Mouse (Mus musculus) MEL (cell line): ENCODE results near the gene Fam234b. TPM values are rescaled to one million over a fixed set of nuclear protein-coding genes. Genes with fewer than 3 reads are reported as not detected.

ENCODE experiments used
- DNase-seq: peaks from one replicate; pipeline ENCODE4 v3.0.0; 2011; ENCODE audit warnings: low read depth, low spot score
- H3K27ac ChIP-seq: 2 replicates; pipeline ENCODE4 v1.5.1; 2012; ENCODE audit warnings: low read depth, mild to moderate bottlenecking, control low read depth, low read length, moderate library complexity; ENCODE audit not compliant: control insufficient read depth
- H3K27me3 ChIP-seq, 2 experiments: fragments of 150-350 bp in 1 of 2; sonication (generic) in 1 of 2; 2 replicates each; pipeline ENCODE4 v1.6.1; 2012; ENCODE audit warnings: low read length in 2 of 2, mild to moderate bottlenecking in 2 of 2, improper control_type of control experiment in 1 of 2, moderate library complexity in 1 of 2; ENCODE audit not compliant: insufficient read depth in 2 of 2, control insufficient read depth in 1 of 2
- H3K36me3 ChIP-seq, 2 experiments: 2 replicates each; pipeline ENCODE4 v1.6.1; 2012 to 2014; ENCODE audit warnings: low read length in 2 of 2, improper control_type of control experiment in 1 of 2, inconsistent platforms in 1 of 2, mild to moderate bottlenecking in 1 of 2; ENCODE audit not compliant: insufficient read depth in 2 of 2, control insufficient read depth in 1 of 2
- H3K4me1 ChIP-seq, 2 experiments: fragments of 150-350 bp in 1 of 2; sonication (generic) in 1 of 2; 2 replicates each; pipeline ENCODE4 v1.6.1; 2012; ENCODE audit warnings: low read length in 2 of 2, improper control_type of control experiment in 1 of 2, mild to moderate bottlenecking in 1 of 2; ENCODE audit not compliant: insufficient read depth in 2 of 2, control insufficient read depth in 1 of 2
- H3K4me3 ChIP-seq, 2 experiments: fragments of 150-350 bp in 1 of 2; sonication (generic) in 1 of 2; 2 replicates each; pipeline ENCODE4 v1.5.1; 2012; ENCODE audit warnings: low read depth in 2 of 2, low read length in 2 of 2, mild to moderate bottlenecking in 2 of 2, moderate library complexity in 2 of 2, control low read depth in 1 of 2, improper control_type of control experiment in 1 of 2; ENCODE audit not compliant: control insufficient read depth in 1 of 2, insufficient read depth in 1 of 2
- H3K79me2 ChIP-seq: 2 replicates; pipeline ENCODE4 v1.6.1; 2012; ENCODE audit warnings: mild to moderate bottlenecking, low read length, moderate library complexity; ENCODE audit not compliant: control insufficient read depth, poor library complexity, insufficient read depth
- H3K9ac ChIP-seq: 2 replicates; pipeline ENCODE4 v1.6.1; 2012; ENCODE audit warnings: low read depth, mild to moderate bottlenecking, control low read depth, low read length, moderate library complexity; ENCODE audit not compliant: control insufficient read depth, poor library complexity, severe bottlenecking
- H3K9me3 ChIP-seq: fragments of 150-350 bp; sonication (generic); replicated peaks from 2 replicates; pipeline ENCODE4 v1.6.1; 2012; ENCODE audit warnings: mild to moderate bottlenecking, low read length, improper control_type of control experiment, moderate library complexity; ENCODE audit not compliant: insufficient read depth
- CTCF ChIP-seq, 3 experiments: IDR thresholded peaks in 2 of 3; conservative IDR thresholded peaks in 1 of 3; 2 replicates each; pipeline ENCODE4 v1.5.1; 2011 to 2012; ENCODE audit warnings: low read length in 3 of 3, low read depth in 2 of 3, mild to moderate bottlenecking in 2 of 3, improper control_type of control experiment in 1 of 3, inconsistent platforms in 1 of 3, mixed read lengths in 1 of 3, moderate library complexity in 1 of 3; ENCODE audit not compliant: control insufficient read depth in 1 of 3, insufficient read depth in 1 of 3, poor library complexity in 1 of 3, severe bottlenecking in 1 of 3
- E2F4 ChIP-seq: IDR thresholded peaks from 2 replicates; pipeline ENCODE4 v1.6.1; 2011; ENCODE audit warnings: low read depth, low read length, improper control_type of control experiment, borderline replicate concordance
- GATA1 ChIP-seq: IDR thresholded peaks from 2 replicates; pipeline ENCODE4 v1.6.1; 2011; ENCODE audit warnings: low read depth, low read length, improper control_type of control experiment
- KAT2A ChIP-seq: conservative IDR thresholded peaks from 2 replicates; pipeline ENCODE4 v1.6.1; 2012; ENCODE audit warnings: low read depth, low read length, improper control_type of control experiment, inconsistent platforms
- MAFK ChIP-seq: IDR thresholded peaks from 2 replicates; pipeline ENCODE4 v1.6.1; 2011; ENCODE audit warnings: low read depth, mild to moderate bottlenecking, low read length, improper control_type of control experiment, borderline replicate concordance
- MEF2A ChIP-seq: IDR thresholded peaks from 2 replicates; pipeline ENCODE4 v1.6.1; 2014; ENCODE audit warnings: low read depth, mild to moderate bottlenecking, inconsistent platforms, low read length, improper control_type of control experiment; ENCODE audit not compliant: poor library complexity, insufficient replicate concordance, severe bottlenecking; ENCODE audit errors: extremely low read depth
- MYB ChIP-seq: IDR thresholded peaks from 2 replicates; pipeline ENCODE4 v1.6.1; 2011; ENCODE audit warnings: mild to moderate bottlenecking, low read depth, low read length, improper control_type of control experiment
- MYC ChIP-seq: IDR thresholded peaks from 2 replicates; pipeline ENCODE4 v1.6.1; 2011; ENCODE audit warnings: low read depth, mild to moderate bottlenecking, low read length, improper control_type of control experiment, moderate library complexity
- NRF1 ChIP-seq: IDR thresholded peaks from 2 replicates; pipeline ENCODE4 v1.6.1; 2014; ENCODE audit warnings: low read depth, mild to moderate bottlenecking, inconsistent platforms, low read length, improper control_type of control experiment, moderate library complexity; ENCODE audit not compliant: poor library complexity, insufficient read depth, severe bottlenecking
- POLR2A ChIP-seq, 2 experiments: IDR thresholded peaks; 2 replicates each; pipeline ENCODE4 v1.6.1; 2011 to 2012; ENCODE audit warnings: low read length in 2 of 2, mild to moderate bottlenecking in 2 of 2, control low read depth in 1 of 2, improper control_type of control experiment in 1 of 2, low read depth in 1 of 2, moderate library complexity in 1 of 2; ENCODE audit not compliant: control insufficient read depth in 1 of 2, insufficient read depth in 1 of 2, poor library complexity in 1 of 2
- RCOR1 ChIP-seq: IDR thresholded peaks from 2 replicates; pipeline ENCODE4 v1.6.1; 2012; ENCODE audit warnings: low read depth, mild to moderate bottlenecking, inconsistent platforms, low read length, improper control_type of control experiment
- TBP ChIP-seq: IDR thresholded peaks from 2 replicates; pipeline ENCODE4 v1.8.0; 2011; ENCODE audit warnings: low read depth, low read length, improper control_type of control experiment
- USF2 ChIP-seq, 2 experiments: IDR thresholded peaks; 2 replicates each; pipeline ENCODE4 v1.6.1; 2011 to 2012; ENCODE audit warnings: improper control_type of control experiment in 2 of 2, low read length in 2 of 2, borderline replicate concordance in 1 of 2, inconsistent platforms in 1 of 2, low read depth in 1 of 2, mild to moderate bottlenecking in 1 of 2; ENCODE audit not compliant: insufficient read depth in 1 of 2
- polyA plus RNA-seq, 2 experiments: library from polyadenylated mRNA; stranded (reverse) in 1 of 2; unstranded in 1 of 2; fragments of >175 nt in 1 of 2; fragments of >200 nt in 1 of 2; gene quantifications; 2 replicates each; pipeline versions ENCODE4 v1.2.1 to v1.2.4; 2012; ENCODE audit warnings: low replicate concordance in 2 of 2, low read depth in 1 of 2; ENCODE audit not compliant: insufficient read length in 2 of 2, insufficient read depth in 1 of 2, missing spikeins in 1 of 2
- total RNA-seq: library from RNA; depleted of rRNA; stranded (reverse); fragments of 300-350 nt; gene quantifications from 2 replicates; pipeline ENCODE4 v1.2.3, GENCODE M21; 2012; rRNA removed

Fam234b gene
- total and polyA plus RNA-seq, 3 experiments: 12.2 to 20.5 TPM; not detected in 1

DNA sequence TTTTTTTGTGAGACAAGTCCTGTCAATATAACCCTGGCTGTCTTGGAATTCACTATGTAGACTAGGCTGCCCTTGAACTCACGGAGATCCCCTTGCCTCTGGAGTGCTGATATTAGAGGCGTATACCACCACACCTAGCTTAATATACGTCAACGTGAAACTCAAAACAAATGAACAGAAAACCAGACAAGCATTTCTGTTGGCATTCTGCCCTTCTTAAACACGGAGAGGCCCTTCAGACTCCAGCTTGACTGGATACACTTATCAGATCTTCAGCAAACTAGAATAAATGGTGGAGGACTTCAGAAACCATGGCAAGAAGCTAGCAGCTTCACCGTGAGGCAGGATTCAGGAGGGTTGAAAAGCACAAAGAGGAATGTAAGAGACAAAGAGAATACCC lies 96.4 kb downstream of the Fam234b start:
- TF ChIP-seq POLR2A (IDR thresholded peaks at IDR 0.05; ENCODE audit: control insufficient read depth in 1 of 2, insufficient read depth in 1 of 2, low read depth in 1 of 2, low read length in 2 of 2, poor library complexity in 1 of 2) (no peak), RCOR1 (no peak), MAFK (no peak), MYC (no peak), E2F4 (no peak), KAT2A (no peak), CTCF (IDR thresholded peaks at IDR 0.05 in 2 of 3, conservative IDR thresholded peaks at IDR 0.05 in 1 of 3; ENCODE audit: control insufficient read depth in 1 of 3, insufficient read depth in 1 of 3, low read depth in 2 of 3, low read length in 3 of 3, poor library complexity in 1 of 3, severe bottlenecking in 1 of 3) (no peak), GATA1 (no peak), USF2 (IDR thresholded peaks at IDR 0.05; ENCODE audit: borderline replicate concordance in 1 of 2, insufficient read depth in 1 of 2, low read depth in 1 of 2, low read length in 2 of 2) (no peak), MEF2A (no peak), TBP (no peak), NRF1 (no peak), MYB (no peak)
- TF ChIP-seq, all 39 proteins: peak for 0
- H3K4me3 ChIP-seq: no peak overlapping the region
- H3K9me3 ChIP-seq: no peaks in the 10 kb centered on the region
- H3K9ac ChIP-seq: no peak overlapping the region
- H3K79me2 ChIP-seq: no peaks in the 10 kb centered on the region; the same call in 1 of the 2 replicates
- H3K36me3 ChIP-seq: peaks cover 0 to 4% of the 10 kb centered on the region in 2 experiments; a peak in 1 of 4 replicates
- H3K27me3 ChIP-seq: peaks cover 2 to 3% of the 10 kb centered on the region in 2 experiments; a peak in 2 of 4 replicates
- H3K4me1 ChIP-seq: peaks cover 0 to 6% of the 10 kb centered on the region in 2 experiments; a peak in 1 of 4 replicates
- no peak overlapping the region for H3K27ac ChIP-seq
- DNase-seq: no peak

Other genes starting within 250 kb of the Fam234b start
- gene Apold1, start 216.3 kb upstream of the Fam234b start, total RNA-seq: 0.07 and 0.12 TPM in 2 replicates
- gene Apold1, start 216.3 kb upstream of the Fam234b start, polyA plus RNA-seq: under 1 TPM in 1 of 2 experiments, not detected in 1; 0.08 TPM
- gene Ddx47, start 186.4 kb upstream of the Fam234b start, total RNA-seq: 84.1 and 102 TPM in 2 replicates
- 100 to 1,000 TPM in 1 of 2 experiments, not detected in 1; 117 TPM for gene Ddx47, start 186.4 kb upstream of the Fam234b start, polyA plus RNA-seq
- not detected in 2 replicates for gene Gprc5a, start 132.3 kb upstream of the Fam234b start, total RNA-seq
- under 1 TPM in 1 of 2 experiments, not detected in 1; 0.06 TPM for gene Gprc5a, start 132.3 kb upstream of the Fam234b start, polyA plus RNA-seq
- not detected in 2 replicates for gene Gprc5d, start 79.7 kb upstream of the Fam234b start, total RNA-seq
- not detected for gene Gprc5d, start 79.7 kb upstream of the Fam234b start, polyA plus RNA-seq
- gene Hebp1, start within 50 bp of the Fam234b start, total RNA-seq: 8.5 and 16.7 TPM in 2 replicates
- 10 to 100 TPM in 1 of 2 experiments, not detected in 1; 25.1 TPM for gene Hebp1, start within 50 bp of the Fam234b start, polyA plus RNA-seq
- gene Gsg1, start 56.4 kb downstream of the Fam234b start, total RNA-seq: not detected in 2 replicates
- gene Gsg1, start 56.4 kb downstream of the Fam234b start, polyA plus RNA-seq: not detected
- gene Pbp2, start 112.4 kb downstream of the Fam234b start, total RNA-seq: not detected in 2 replicates
- gene Pbp2, start 112.4 kb downstream of the Fam234b start, polyA plus RNA-seq: not detected
- gene Emp1, start 164.6 kb downstream of the Fam234b start, total RNA-seq: not detected in 2 replicates
- gene Emp1, start 164.6 kb downstream of the Fam234b start, polyA plus RNA-seq: not detected